Mouse (Mus musculus) ES-Bruce4 (cell line): ENCODE data around the gene Bbs1.

ENCODE experiments used
- CTCF ChIP-seq: IDR thresholded peaks from one replicate; pipeline ENCODE4 v1.8.1; 2011; ENCODE audit warnings: low read depth, low read length
- EP300 ChIP-seq: IDR thresholded peaks from 2 replicates; pipeline ENCODE4 v1.6.1; 2011; ENCODE audit warnings: low read depth, low read length; ENCODE audit not compliant: insufficient read depth

DNA sequence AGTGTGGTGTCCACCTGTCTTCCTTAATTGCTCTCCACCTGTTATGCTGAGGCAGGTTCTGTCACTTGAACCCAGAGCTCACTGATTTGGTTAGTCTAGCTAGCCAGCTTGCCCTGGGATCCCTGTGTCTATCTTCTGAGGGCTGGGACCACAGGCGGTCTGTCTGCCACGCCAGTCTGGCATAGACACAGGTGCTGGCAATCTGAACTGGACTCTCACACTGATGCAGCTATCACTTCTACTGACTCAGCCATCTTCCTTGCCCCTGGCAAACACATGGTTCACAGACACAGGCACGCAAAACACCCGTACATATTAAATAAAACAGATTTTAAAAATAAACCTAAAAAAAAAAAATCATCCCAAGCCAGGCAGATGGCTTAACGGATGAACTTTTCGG lies 69.4 kb downstream of the Bbs1 start:
- TF ChIP-seq CTCF (no peak), EP300 (no peak)
